Mouse (Mus musculus): ENCODE data around the gene Mab21l3. TPM values are rescaled to one million over a fixed set of nuclear protein-coding genes. Genes with fewer than 3 reads are reported as not detected.

Gene Mab21l3
- polyA plus RNA-seq, 1 experiment from 2014 or later, result 0.09 TPM

Other genes with a start within 250 kb of the Mab21l3 start
- 58.4 and 61.3 TPM in 2 replicates for gene Atp1a1, start 244.3 kb downstream of the Mab21l3 start, polyA plus RNA-seq (2015; fragmentation: Nextera tagmentation; extraction: Ambion mirVana)
- gene Slc22a15, start 75.5 kb upstream of the Mab21l3 start, polyA plus RNA-seq (2015; fragmentation: Nextera tagmentation; extraction: Ambion mirVana), result 6.0 and 7.4 TPM in 2 replicates
- 27.2 and 49.6 TPM in 2 replicates for gene Nhlh2, start 161.1 kb upstream of the Mab21l3 start, polyA plus RNA-seq (2015; fragmentation: Nextera tagmentation; extraction: Ambion mirVana)
- gene Casq2, start 237.5 kb upstream of the Mab21l3 start, polyA plus RNA-seq (2015; fragmentation: Nextera tagmentation; extraction: Ambion mirVana), result 0.29 and 0.82 TPM in 2 replicates

All from midbrain, embryonic 16.5 days (tissue).